Mouse (Mus musculus): ENCODE measurements around the gene Zranb3.
A peak's percentile ranks its signal among the peaks of the same experiment; 100 is the strongest.

The Zranb3 gene

GRCm38 (mm10) chr1:127937277-127937676, 165.6 kb downstream of the Zranb3 start:
- no peak for DNase-seq

- no peak for DNase-seq
Measured at GRCm38 (mm10) chr1:127934322-127934721, 168.5 kb downstream of the Zranb3 start.

GRCm38 (mm10) chr1:127933405-127933804, 169.4 kb downstream of the Zranb3 start:
- DNase-seq: no peak

- DNase-seq: no peak
Measured at GRCm38 (mm10) chr1:127915802-127916201, 187.0 kb downstream of the Zranb3 start.

- DNase-seq: no peak
Measured at GRCm38 (mm10) chr1:127915316-127915715, 187.5 kb downstream of the Zranb3 start.

- no peak for DNase-seq
Measured at GRCm38 (mm10) chr1:127913116-127913515, 189.7 kb downstream of the Zranb3 start.

- peak; percentile 2 to 10 for DNase-seq
Measured at GRCm38 (mm10) chr1:127904774-127905385, 198.0 kb downstream of the Zranb3 start.

Data from kidney, postnatal 4 days (tissue).